Mouse (Mus musculus) olfactory bulb, adult 2 months (tissue): ENCODE measurements around the gene Tmc4. TPM values are rescaled to one million over a fixed set of nuclear protein-coding genes. Genes with fewer than 3 reads are reported as not detected.

ENCODE experiments used
- H3K27ac ChIP-seq: fragments of 200-500 bp; 2 replicates; pipeline ENCODE4 v1.5.1; 2012; ENCODE audit warnings: low read depth, low read length; ENCODE audit not compliant: insufficient read depth
- H3K4me1 ChIP-seq: fragments of 200-500 bp; 2 replicates; pipeline ENCODE4 v1.6.1; 2012; ENCODE audit warnings: low read length; ENCODE audit not compliant: control insufficient read depth, insufficient read depth
- H3K4me3 ChIP-seq: fragments of 200-500 bp; 2 replicates; pipeline ENCODE4 v1.5.1; 2012; ENCODE audit warnings: mild to moderate bottlenecking, low read depth, low read length, moderate library complexity; ENCODE audit not compliant: insufficient read depth
- CTCF ChIP-seq: fragments of 200-500 bp; IDR thresholded peaks from 2 replicates; pipeline ENCODE4 v1.5.1; 2012; ENCODE audit warnings: low read depth, mild to moderate bottlenecking, low read length, moderate library complexity; ENCODE audit not compliant: insufficient read depth
- POLR2A ChIP-seq: fragments of 200-500 bp; IDR thresholded peaks from 2 replicates; pipeline ENCODE4 v1.6.1; 2012; ENCODE audit warnings: mild to moderate bottlenecking, low read depth, low read length, moderate library complexity; ENCODE audit not compliant: insufficient read depth
- WGBS: fragments of 180-500 bp; shearing (Covaris S2); methylation state at CpG from one replicate; pipeline ENCODE4 v1.1.7; 2018; 5-methylcytosine and 5-hydroxymethylcytosine counted together
- polyA plus RNA-seq: library from polyadenylated mRNA; stranded (reverse); fragments of >200 nt; gene quantifications from 2 replicates; pipeline ENCODE4 v1.2.4, GENCODE M21; 2012; ENCODE audit warnings: low replicate concordance; ENCODE audit not compliant: missing spikeins, insufficient read depth, insufficient read length

The Tmc4 gene
- polyA plus RNA-seq, 1 experiment = not detected

GRCm38 (mm10) chr7:3676371-3676770 lies 982 bp downstream of the Tmc4 start:
- WGBS = 88% methylated on average over 12 of the region's 12 CpGs
- H3K4me3 ChIP-seq = no peak overlapping the region
- no peaks in the 10 kb centered on the region; the same call in 1 of the 2 replicates for H3K4me1 ChIP-seq
- H3K27ac ChIP-seq = no peak overlapping the region
- no peak for TF ChIP-seq CTCF
- no peak for TF ChIP-seq POLR2A

- Histone ChIP-seq H3K4me1 (no peaks in the 10 kb centered on the region; the same call in 1 of the 2 replicates), H3K4me3 (no peak overlapping the region), H3K27ac (no peak overlapping the region)
- 79% methylated on average over 3 of the region's 3 CpGs for WGBS
- TF ChIP-seq CTCF (no peak), POLR2A (no peak)
Observed at GRCm38 (mm10) chr7:3675228-3675548, 2.2 kb downstream of the Tmc4 start.

- H3K27ac ChIP-seq = no peak overlapping the region
- 71% methylated on average over 10 of the region's 10 CpGs for WGBS
- no peak overlapping the region for H3K4me3 ChIP-seq
- peak; percentile 72 for TF ChIP-seq CTCF
- no peak for TF ChIP-seq POLR2A
- H3K4me1 ChIP-seq = no peaks in the 10 kb centered on the region; the same call in 1 of the 2 replicates
Observed at GRCm38 (mm10) chr7:3674507-3675227, 2.7 kb downstream of the Tmc4 start.

- H3K27ac ChIP-seq = no peak overlapping the region
- peaks cover 5% of the 10 kb centered on the region; the same call in 1 of the 2 replicates for H3K4me1 ChIP-seq
- H3K4me3 ChIP-seq = no peak overlapping the region
- TF ChIP-seq POLR2A = no peak
- no peak for TF ChIP-seq CTCF
- 33% methylated on average over 14 of the region's 14 CpGs for WGBS
Observed at GRCm38 (mm10) chr7:3666921-3667391, 10.4 kb downstream of the Tmc4 start.

- Histone ChIP-seq H3K4me1 (peaks cover 5% of the 10 kb centered on the region; the same call in 1 of the 2 replicates), H3K4me3 (peak within 1 kb of the TSS; percentile 75), H3K27ac (peak within 1 kb of the TSS; percentile 54)
- 2% methylated on average over 45 of the region's 45 CpGs for WGBS
- TF ChIP-seq POLR2A = peak; percentile 61
- TF ChIP-seq CTCF = no peak
Observed at GRCm38 (mm10) chr7:3665215-3666114, 11.9 kb downstream of the Tmc4 start, which contains the start of gene Leng1. Leng1 (minus strand) TSS chr7:3665840.

- no peak for TF ChIP-seq CTCF
- peaks cover 5% of the 10 kb centered on the region; the same call in 1 of the 2 replicates for H3K4me1 ChIP-seq
- WGBS = 20% methylated on average over 15 of the region's 15 CpGs
- no peak overlapping the region for H3K27ac ChIP-seq
- peak overlapping the region; percentile 75 for H3K4me3 ChIP-seq
Observed at GRCm38 (mm10) chr7:3664524-3665214, 12.7 kb downstream of the Tmc4 start.

GRCm38 (mm10) chr7:3658578-3658977 lies 18.8 kb downstream of the Tmc4 start:
- WGBS = 90% methylated on average over 14 of the region's 14 CpGs
- Histone ChIP-seq H3K4me1 (peaks cover under 1% of the 10 kb centered on the region; the same call in 1 of the 2 replicates), H3K4me3 (no peak overlapping the region), H3K27ac (no peak overlapping the region)
- TF ChIP-seq CTCF (no peak), POLR2A (no peak)

- TF ChIP-seq CTCF = no peak
- TF ChIP-seq POLR2A = no peak
- Histone ChIP-seq H3K4me1 (no peaks in the 10 kb centered on the region), H3K4me3 (no peak overlapping the region), H3K27ac (no peak overlapping the region)
- 88% methylated on average over 4 of the region's 4 CpGs for WGBS
Observed at GRCm38 (mm10) chr7:3656966-3657365, 20.4 kb downstream of the Tmc4 start.
